Mouse (Mus musculus): Measurements from ENCODE around the gene Txnrd2. TPM values are rescaled to one million over a fixed set of nuclear protein-coding genes. Genes with fewer than 3 reads are reported as not detected.

Txnrd2 gene
- polyA plus RNA-seq, 1 experiment from 2014 or later = 34.7 TPM

GRCm38 (mm10) chr16:18482431-18482830 is 56.2 kb downstream of the Txnrd2 start:
- no peaks in the 10 kb centered on the region for H3K9me3 ChIP-seq (ENCODE audit: control insufficient read depth, low read length)
- H3K27me3 ChIP-seq (ENCODE audit: control insufficient read depth, insufficient read depth, low read length) = no peaks in the 10 kb centered on the region
- 89% methylated on average over 3 of the region's 3 CpGs for WGBS
- H3K4me3 ChIP-seq (ENCODE audit: control insufficient read depth in 1 of 2, insufficient read depth in 1 of 2, low read depth in 1 of 2, low read length in 2 of 2) = no peak overlapping the region
- 0 out of 2 replicates have a peak, but pooled peaks cover 6% of the 10 kb centered on the region for H3K36me3 ChIP-seq (ENCODE audit: control insufficient read depth, insufficient read depth, low read length)
- H3K9ac ChIP-seq (ENCODE audit: low read length) = no peak overlapping the region
- H3K4me1 ChIP-seq (ENCODE audit: control insufficient read depth in 2 of 2, insufficient read depth in 2 of 2, low read length in 2 of 2) = no peaks in the 10 kb centered on the region
- no peak overlapping the region for H3K4me2 ChIP-seq (ENCODE audit: low read length)
- ATAC-seq (ENCODE audit: insufficient number of reproducible peaks, insufficient read depth, low FRiP score, low read depth) = no peak
- H3K27ac ChIP-seq (replicated peaks in 1 of 2; ENCODE audit: control insufficient read depth in 1 of 2, insufficient read depth in 1 of 2, low read depth in 2 of 2, low read length in 2 of 2) = no peak overlapping the region

- no peak for ATAC-seq (ENCODE audit: insufficient number of reproducible peaks, insufficient read depth, low FRiP score, low read depth)
- H3K4me2 ChIP-seq (ENCODE audit: low read length) = no peak overlapping the region
- no peaks in the 10 kb centered on the region for H3K9me3 ChIP-seq (ENCODE audit: control insufficient read depth, low read length)
- 72% methylated on average over 5 of the region's 5 CpGs for WGBS
- no peak overlapping the region for H3K4me3 ChIP-seq (ENCODE audit: control insufficient read depth in 1 of 2, insufficient read depth in 1 of 2, low read depth in 1 of 2, low read length in 2 of 2)
- H3K9ac ChIP-seq (ENCODE audit: low read length) = no peak overlapping the region
- H3K36me3 ChIP-seq (ENCODE audit: control insufficient read depth, insufficient read depth, low read length) = no peaks in the 10 kb centered on the region
- H3K27ac ChIP-seq (replicated peaks in 1 of 2; ENCODE audit: control insufficient read depth in 1 of 2, insufficient read depth in 1 of 2, low read depth in 2 of 2, low read length in 2 of 2) = no peak overlapping the region
- no peaks in the 10 kb centered on the region for H3K4me1 ChIP-seq (ENCODE audit: control insufficient read depth in 2 of 2, insufficient read depth in 2 of 2, low read length in 2 of 2)
- H3K27me3 ChIP-seq (ENCODE audit: control insufficient read depth, insufficient read depth, low read length) = no peaks in the 10 kb centered on the region
These were observed 57.7 kb downstream of the Txnrd2 start for GRCm38 (mm10) chr16:18483839-18484238.

GRCm38 (mm10) chr16:18484386-18484785 is 58.2 kb downstream of the Txnrd2 start:
- 26% methylated on average over 4 of the region's 4 CpGs for WGBS
- no peaks in the 10 kb centered on the region for H3K36me3 ChIP-seq (ENCODE audit: control insufficient read depth, insufficient read depth, low read length)
- H3K9me3 ChIP-seq (ENCODE audit: control insufficient read depth, low read length) = no peaks in the 10 kb centered on the region
- no peaks in the 10 kb centered on the region for H3K4me1 ChIP-seq (ENCODE audit: control insufficient read depth in 2 of 2, insufficient read depth in 2 of 2, low read length in 2 of 2)
- no peak overlapping the region for H3K4me3 ChIP-seq (ENCODE audit: control insufficient read depth in 1 of 2, insufficient read depth in 1 of 2, low read depth in 1 of 2, low read length in 2 of 2)
- H3K27me3 ChIP-seq (ENCODE audit: control insufficient read depth, insufficient read depth, low read length) = no peaks in the 10 kb centered on the region
- no peak overlapping the region for H3K4me2 ChIP-seq (ENCODE audit: low read length)
- no peak overlapping the region for H3K27ac ChIP-seq (replicated peaks in 1 of 2; ENCODE audit: control insufficient read depth in 1 of 2, insufficient read depth in 1 of 2, low read depth in 2 of 2, low read length in 2 of 2)
- ATAC-seq (ENCODE audit: insufficient number of reproducible peaks, insufficient read depth, low FRiP score, low read depth) = no peak
- no peak overlapping the region for H3K9ac ChIP-seq (ENCODE audit: low read length)

GRCm38 (mm10) chr16:18484794-18485435 is 58.7 kb downstream of the Txnrd2 start:
- no peak overlapping the region for H3K4me2 ChIP-seq (ENCODE audit: low read length)
- no peaks in the 10 kb centered on the region for H3K27me3 ChIP-seq (ENCODE audit: control insufficient read depth, insufficient read depth, low read length)
- no peaks in the 10 kb centered on the region for H3K4me1 ChIP-seq (ENCODE audit: control insufficient read depth in 2 of 2, insufficient read depth in 2 of 2, low read length in 2 of 2)
- H3K9me3 ChIP-seq (ENCODE audit: control insufficient read depth, low read length) = no peaks in the 10 kb centered on the region
- no peak overlapping the region for H3K27ac ChIP-seq (replicated peaks in 1 of 2; ENCODE audit: control insufficient read depth in 1 of 2, insufficient read depth in 1 of 2, low read depth in 2 of 2, low read length in 2 of 2)
- ATAC-seq (ENCODE audit: insufficient number of reproducible peaks, insufficient read depth, low FRiP score, low read depth) = no peak
- no peak overlapping the region for H3K4me3 ChIP-seq (ENCODE audit: control insufficient read depth in 1 of 2, insufficient read depth in 1 of 2, low read depth in 1 of 2, low read length in 2 of 2)
- H3K9ac ChIP-seq (ENCODE audit: low read length) = no peak overlapping the region
- H3K36me3 ChIP-seq (ENCODE audit: control insufficient read depth, insufficient read depth, low read length) = no peaks in the 10 kb centered on the region
- WGBS = 60% methylated on average over 5 of the region's 5 CpGs

- H3K9ac ChIP-seq (ENCODE audit: low read length) = no peak overlapping the region
- no peaks in the 10 kb centered on the region for H3K9me3 ChIP-seq (ENCODE audit: control insufficient read depth, low read length)
- 98% methylated on average over 2 of the region's 2 CpGs for WGBS
- no peak overlapping the region for H3K4me3 ChIP-seq (ENCODE audit: control insufficient read depth in 1 of 2, insufficient read depth in 1 of 2, low read depth in 1 of 2, low read length in 2 of 2)
- no peaks in the 10 kb centered on the region for H3K36me3 ChIP-seq (ENCODE audit: control insufficient read depth, insufficient read depth, low read length)
- ATAC-seq (ENCODE audit: insufficient number of reproducible peaks, insufficient read depth, low FRiP score, low read depth) = no peak
- H3K4me2 ChIP-seq (ENCODE audit: low read length) = no peak overlapping the region
- no peaks in the 10 kb centered on the region for H3K4me1 ChIP-seq (ENCODE audit: control insufficient read depth in 2 of 2, insufficient read depth in 2 of 2, low read length in 2 of 2)
- H3K27me3 ChIP-seq (ENCODE audit: control insufficient read depth, insufficient read depth, low read length) = no peaks in the 10 kb centered on the region
- no peak overlapping the region for H3K27ac ChIP-seq (replicated peaks in 1 of 2; ENCODE audit: control insufficient read depth in 1 of 2, insufficient read depth in 1 of 2, low read depth in 2 of 2, low read length in 2 of 2)
These were observed 59.9 kb downstream of the Txnrd2 start for GRCm38 (mm10) chr16:18486126-18486525.

GRCm38 (mm10) chr16:18490281-18490680 is 64.1 kb downstream of the Txnrd2 start:
- ATAC-seq (ENCODE audit: insufficient number of reproducible peaks, insufficient read depth, low FRiP score, low read depth) = no peak
- H3K36me3 ChIP-seq (ENCODE audit: control insufficient read depth, insufficient read depth, low read length) = no peaks in the 10 kb centered on the region
- H3K4me1 ChIP-seq (ENCODE audit: control insufficient read depth in 2 of 2, insufficient read depth in 2 of 2, low read length in 2 of 2) = no peaks in the 10 kb centered on the region
- no peaks in the 10 kb centered on the region; the same call in 1 of the 2 replicates for H3K9me3 ChIP-seq (ENCODE audit: control insufficient read depth, low read length)
- no peak overlapping the region for H3K4me3 ChIP-seq (ENCODE audit: control insufficient read depth in 1 of 2, insufficient read depth in 1 of 2, low read depth in 1 of 2, low read length in 2 of 2)
- WGBS = 87% methylated on average over 3 of the region's 3 CpGs
- no peak overlapping the region for H3K27ac ChIP-seq (replicated peaks in 1 of 2; ENCODE audit: control insufficient read depth in 1 of 2, insufficient read depth in 1 of 2, low read depth in 2 of 2, low read length in 2 of 2)
- H3K4me2 ChIP-seq (ENCODE audit: low read length) = no peak overlapping the region
- no peaks in the 10 kb centered on the region for H3K27me3 ChIP-seq (ENCODE audit: control insufficient read depth, insufficient read depth, low read length)
- H3K9ac ChIP-seq (ENCODE audit: low read length) = no peak overlapping the region

GRCm38 (mm10) chr16:18490894-18491293 is 64.7 kb downstream of the Txnrd2 start:
- 52% methylated on average over 1 of the region's 1 CpGs for WGBS
- H3K4me3 ChIP-seq (ENCODE audit: control insufficient read depth in 1 of 2, insufficient read depth in 1 of 2, low read depth in 1 of 2, low read length in 2 of 2) = no peak overlapping the region
- no peaks in the 10 kb centered on the region for H3K4me1 ChIP-seq (ENCODE audit: control insufficient read depth in 2 of 2, insufficient read depth in 2 of 2, low read length in 2 of 2)
- no peak overlapping the region for H3K4me2 ChIP-seq (ENCODE audit: low read length)
- no peaks in the 10 kb centered on the region for H3K27me3 ChIP-seq (ENCODE audit: control insufficient read depth, insufficient read depth, low read length)
- no peak overlapping the region for H3K27ac ChIP-seq (replicated peaks in 1 of 2; ENCODE audit: control insufficient read depth in 1 of 2, insufficient read depth in 1 of 2, low read depth in 2 of 2, low read length in 2 of 2)
- no peak for ATAC-seq (ENCODE audit: insufficient number of reproducible peaks, insufficient read depth, low FRiP score, low read depth)
- H3K9me3 ChIP-seq (ENCODE audit: control insufficient read depth, low read length) = no peaks in the 10 kb centered on the region; the same call in 1 of the 2 replicates
- no peaks in the 10 kb centered on the region for H3K36me3 ChIP-seq (ENCODE audit: control insufficient read depth, insufficient read depth, low read length)
- H3K9ac ChIP-seq (ENCODE audit: low read length) = no peak overlapping the region
